Mouse (Mus musculus) erythroblast, embryonic 14.5 days (primary cell): ENCODE data around the gene Pla2g12b.

ENCODE experiments used
- GATA1 ChIP-seq: IDR thresholded peaks from 2 replicates; pipeline ENCODE4 v1.6.1; 2012; ENCODE audit warnings: low read length, inconsistent platforms, mixed read lengths
- TAL1 ChIP-seq: IDR thresholded peaks from 3 replicates; pipeline ENCODE4 v1.6.1; 2012; ENCODE audit warnings: low read length, inconsistent platforms, mixed read lengths

GRCm38 (mm10) chr10:59435746-59436145, 32.3 kb downstream of the Pla2g12b start:
- TF ChIP-seq GATA1 (no peak), TAL1 (no peak)
